Mouse (Mus musculus) spleen, postnatal 10 days (tissue): Measurements from ENCODE around the gene Rrp7a.

ENCODE experiments used
- DNase-seq, 2 experiments: peaks; one replicate each; pipeline ENCODE4 v3.0.0; 2021 to 2022; ENCODE audit warnings: low spot score in 2 of 2

The Rrp7a gene

GRCm38 (mm10) chr15:83122566-83123145 lies at the start of gene Rrp7a:
TSS of gene Rrp7a (minus strand) at chr15:83122801.
- DNase-seq, result peak; percentile 80 to 90

- peak; percentile 92 to 97 for DNase-seq
Measured at GRCm38 (mm10) chr15:83171712-83172481, 49.3 kb upstream of the Rrp7a start.

GRCm38 (mm10) chr15:83170956-83171659 lies 48.5 kb upstream of the Rrp7a start:
- peak in 1 of 2 experiments; percentile 59 for DNase-seq

- peak; percentile 77 to 81 for DNase-seq
Measured at GRCm38 (mm10) chr15:83169772-83170722, 47.4 kb upstream of the Rrp7a start.

GRCm38 (mm10) chr15:83168875-83169771 lies 46.5 kb upstream of the Rrp7a start:
- peak in 1 of 2 experiments; percentile 31 for DNase-seq

GRCm38 (mm10) chr15:83168311-83168710 lies 45.7 kb upstream of the Rrp7a start:
- DNase-seq, result no peak

GRCm38 (mm10) chr15:83167550-83168065 lies 45.0 kb upstream of the Rrp7a start:
- no peak for DNase-seq

- DNase-seq, result no peak
Measured at GRCm38 (mm10) chr15:83167126-83167525, 44.5 kb upstream of the Rrp7a start.

DNA sequence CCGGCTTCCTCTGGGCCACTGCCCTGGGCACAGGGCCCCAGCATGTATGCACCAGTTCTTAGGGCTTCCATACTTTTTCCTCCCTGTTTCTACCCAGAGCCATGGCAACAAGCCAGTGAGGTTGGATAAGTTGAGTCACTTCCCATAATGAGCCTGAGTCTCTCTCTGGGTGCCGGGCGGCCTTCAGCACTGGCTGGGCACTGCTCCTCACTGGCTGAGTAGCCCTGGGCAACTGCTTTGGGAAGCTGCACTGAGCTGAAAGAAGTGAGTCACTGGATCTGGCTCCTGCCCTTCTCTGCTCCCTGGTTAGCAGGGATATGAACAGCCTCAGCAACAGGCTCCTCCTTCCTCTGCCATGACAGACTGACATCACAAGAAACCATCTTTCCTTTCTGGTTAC lies 44.0 kb upstream of the Rrp7a start:
- DNase-seq, result no peak

DNA sequence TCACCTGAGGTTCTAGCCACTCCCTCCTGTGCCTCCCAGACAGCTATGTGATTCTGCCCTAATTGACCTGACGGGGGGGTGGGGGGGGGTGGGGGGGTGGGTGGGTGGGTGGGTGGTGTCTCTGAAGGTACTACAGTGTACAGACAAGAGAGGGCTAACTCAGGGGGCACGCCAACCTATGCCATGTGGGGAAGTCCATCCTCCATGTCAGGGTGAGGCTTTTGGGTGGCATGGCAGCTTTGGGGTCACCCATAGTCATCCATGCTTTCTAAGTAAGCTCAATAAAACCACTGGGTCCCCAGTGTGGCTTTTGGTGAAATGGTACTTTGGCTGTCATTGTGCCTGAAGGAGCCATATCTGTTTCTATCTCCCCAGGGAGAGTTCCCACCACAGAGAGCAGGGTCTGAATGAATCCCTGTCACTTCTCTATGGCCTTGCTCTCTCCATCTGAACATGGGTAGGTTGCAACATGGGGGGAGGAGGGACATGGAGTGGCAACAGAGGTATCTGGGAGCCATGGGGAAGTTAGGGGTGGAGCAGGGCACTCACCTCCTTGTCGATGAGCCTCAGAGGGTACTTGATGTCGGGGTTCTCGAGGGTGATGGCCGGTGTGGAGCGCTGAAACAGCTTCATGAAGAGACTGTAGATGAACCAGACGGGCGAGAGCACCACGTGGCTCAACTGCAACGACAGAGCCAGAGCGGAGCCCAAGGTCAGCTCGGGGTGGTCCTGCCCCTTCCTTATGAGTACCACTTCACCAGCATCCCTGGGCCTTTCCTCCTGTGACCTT lies 43.1 kb upstream of the Rrp7a start:
- DNase-seq, result peak in 1 of 2 experiments; percentile 15

GRCm38 (mm10) chr15:83164971-83165471 lies 42.4 kb upstream of the Rrp7a start:
- DNase-seq, result peak in 1 of 2 experiments; percentile 26

DNA sequence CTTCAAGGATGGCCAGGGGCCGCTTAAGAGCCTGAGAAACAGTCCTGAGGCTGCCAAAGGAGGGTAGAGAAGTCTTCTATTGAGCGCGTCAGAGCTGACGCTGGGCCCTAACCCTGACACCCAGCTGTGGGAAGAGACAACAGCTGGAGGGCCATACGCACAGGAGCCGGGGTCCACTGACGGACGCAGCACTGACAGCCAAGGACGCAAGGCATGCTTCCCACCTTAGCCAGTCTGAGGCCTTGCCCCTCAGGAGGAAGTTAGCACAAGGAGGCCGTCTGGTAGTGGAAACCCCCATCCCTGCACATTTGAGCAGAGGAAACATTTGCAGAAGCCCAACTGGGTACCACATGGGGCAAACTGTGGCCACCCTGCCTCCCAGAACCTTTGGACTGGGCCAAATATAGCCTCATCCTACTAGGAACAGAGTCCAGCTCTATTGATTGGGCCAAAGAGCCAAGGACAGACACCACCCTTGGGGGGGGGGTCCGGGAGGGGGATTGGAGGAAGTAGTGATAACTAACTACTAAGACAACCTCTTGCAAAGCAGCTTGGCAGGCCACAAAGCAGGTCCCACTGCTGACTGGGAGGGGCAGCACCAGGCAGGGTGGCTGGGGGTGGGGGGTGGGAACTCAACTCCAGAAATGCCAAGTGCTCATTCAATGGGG lies 40.4 kb upstream of the Rrp7a start:
- DNase-seq, result no peak

- no peak for DNase-seq
Measured at GRCm38 (mm10) chr15:83162001-83162400, 39.4 kb upstream of the Rrp7a start.

DNA sequence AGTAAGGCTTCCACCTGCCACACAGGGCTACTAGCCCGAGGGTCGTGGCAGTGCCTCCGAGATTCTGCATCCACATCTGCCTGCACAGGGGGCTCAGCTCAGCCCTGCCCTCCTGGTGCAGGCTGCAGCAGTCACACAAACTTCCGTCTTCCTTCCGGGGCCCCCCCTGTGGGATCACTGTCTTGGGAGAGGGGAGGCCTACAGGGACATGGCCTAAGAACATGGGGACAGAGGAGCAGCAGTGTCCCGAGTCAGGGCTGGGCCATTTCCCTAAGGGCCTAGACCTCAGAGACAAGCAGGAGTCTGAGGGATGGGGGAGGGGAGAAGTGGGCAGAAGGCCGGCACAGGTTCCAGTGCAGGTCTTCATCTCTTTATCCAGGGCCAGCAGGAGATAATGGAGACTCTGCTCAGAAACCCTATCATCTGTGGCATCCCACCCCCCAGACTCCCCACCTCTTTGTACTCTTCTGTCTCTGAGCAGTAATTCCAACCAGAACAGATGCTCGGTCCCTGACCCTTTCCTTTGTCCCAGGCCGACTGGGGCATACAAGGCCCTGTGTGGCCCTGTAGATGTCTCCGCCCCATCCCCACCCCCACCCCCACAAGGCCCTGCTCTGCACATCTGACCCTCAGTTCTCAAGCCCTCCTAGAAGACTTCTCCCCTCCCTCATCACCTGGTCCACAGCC lies 38.6 kb upstream of the Rrp7a start:
- no peak for DNase-seq

DNA sequence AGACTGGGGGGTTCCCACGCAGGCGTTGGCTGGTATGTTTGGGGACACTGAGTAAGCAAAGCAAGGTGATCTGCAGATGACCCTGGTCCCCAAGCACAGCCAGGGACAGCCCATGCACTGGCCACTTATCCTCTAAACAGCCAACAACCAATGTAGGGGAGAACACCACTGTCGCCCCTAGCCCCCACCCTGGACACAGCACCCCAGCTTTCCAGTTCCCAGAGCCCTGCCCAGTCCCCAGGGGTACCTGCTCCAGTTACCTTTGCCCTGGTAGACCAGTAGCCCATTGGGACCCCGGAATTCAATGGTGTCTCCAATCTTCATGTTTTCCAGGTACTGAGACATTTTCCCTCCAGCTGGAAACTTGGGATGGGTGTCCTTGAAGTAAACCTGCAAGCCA lies 38.0 kb upstream of the Rrp7a start:
- DNase-seq, result no peak

- no peak for DNase-seq
Measured at GRCm38 (mm10) chr15:83159823-83160222, 37.2 kb upstream of the Rrp7a start.

- no peak for DNase-seq
Measured at GRCm38 (mm10) chr15:83158587-83159160, 36.1 kb upstream of the Rrp7a start.

- no peak for DNase-seq
Measured at GRCm38 (mm10) chr15:83157667-83158064, 35.1 kb upstream of the Rrp7a start.
